Mouse (Mus musculus): ENCODE measurements at regions not wholly inside any gene's neighbourhood (a gene's known extent, or its start where the extent isn't known, plus 50 kb on each side); places are given as distances from the start of the nearest gene placed in this dataset.
"Not testable (repeated sequence)": the region's sequence is repeated elsewhere in the genome, so short reads cannot be mapped to it uniquely, and the experiment has no call there.

DNA sequence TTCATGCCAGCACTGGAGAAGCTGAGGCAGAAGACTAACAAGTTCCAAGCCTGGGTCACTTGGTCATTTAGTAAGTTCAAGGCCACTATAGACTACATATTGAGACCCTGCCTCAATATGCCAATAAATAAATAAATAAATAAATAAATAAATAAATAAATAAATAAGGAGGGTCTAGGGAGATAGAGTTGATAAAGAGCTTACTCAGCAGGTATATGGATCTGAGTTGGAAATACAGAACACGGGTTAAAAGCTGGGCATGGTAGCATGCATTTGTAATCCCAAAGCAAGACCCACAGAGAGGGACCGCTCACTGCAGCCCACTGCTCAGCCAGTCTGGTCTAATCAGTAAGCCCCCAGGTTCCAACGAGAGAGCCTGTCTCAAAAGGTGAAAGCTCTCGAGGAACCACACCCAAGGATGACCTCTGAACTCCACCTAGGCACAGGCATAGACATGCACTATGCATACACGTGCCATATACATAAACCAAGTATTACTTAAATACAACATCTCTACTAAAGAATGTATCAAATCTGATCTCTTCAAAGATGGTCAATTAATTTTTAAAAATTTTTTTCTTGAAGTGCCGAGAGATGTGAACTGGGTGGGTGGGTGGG is 115.4 kb downstream of the Ero1lb start:
- not testable (repeated sequence) for H3K9ac ChIP-seq (ENCODE audit: low read depth, low read length); H3K27me3 ChIP-seq (ENCODE audit: control insufficient read depth, insufficient read depth, low read length); H3K36me3 ChIP-seq (ENCODE audit: control insufficient read depth, insufficient read depth, low read length); H3K9me3 ChIP-seq (ENCODE audit: control insufficient read depth, low read length); H3K4me1 ChIP-seq (ENCODE audit: control insufficient read depth, insufficient read depth, low read length); H3K4me3 ChIP-seq (ENCODE audit: low read length); H3K4me2 ChIP-seq (replicated peaks; ENCODE audit: low read depth, low read length); H3K27ac ChIP-seq (ENCODE audit: low read depth, low read length)
- peak; percentile 35; the same call in 1 of the 2 replicates for ATAC-seq (ENCODE audit: low FRiP score, low TSS enrichment)
- 83% methylated on average over 4 of the region's 6 CpGs for WGBS

DNA sequence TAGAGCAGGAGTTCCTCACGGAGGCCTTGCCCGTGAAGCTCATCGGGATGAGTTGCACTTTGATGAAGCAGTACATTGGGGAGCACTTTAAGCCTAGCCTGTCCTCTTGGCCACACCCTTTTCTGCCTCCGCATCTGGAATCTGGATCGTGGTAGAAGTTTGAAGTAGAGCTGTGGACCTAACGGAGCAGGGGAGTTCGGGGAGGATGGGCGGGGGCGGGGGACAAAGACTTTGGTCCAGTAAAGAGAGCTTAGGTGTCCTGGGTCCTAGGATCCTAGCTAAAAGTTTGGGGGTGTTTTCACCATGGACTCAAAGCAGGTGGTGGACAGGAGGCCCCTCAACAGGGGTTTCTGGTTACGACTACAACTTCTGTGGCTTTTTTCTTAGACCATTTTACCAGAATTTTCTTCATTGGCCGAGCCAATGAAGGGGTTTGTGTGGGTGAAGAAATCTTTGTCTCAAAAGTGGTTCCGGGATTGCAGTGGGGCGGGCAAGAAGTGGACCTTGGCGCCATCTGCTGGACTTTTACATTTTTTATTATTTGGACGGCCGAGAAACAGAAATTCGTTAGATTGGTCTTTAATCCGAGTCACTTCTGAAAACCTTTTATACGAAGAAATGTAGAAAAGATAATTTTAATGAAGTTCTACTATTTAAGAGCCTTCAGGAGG is 114.7 kb downstream of the Ero1lb start:
- peak; percentile 76 for ATAC-seq (ENCODE audit: low FRiP score, low TSS enrichment)
- not testable (repeated sequence) for H3K27ac ChIP-seq (ENCODE audit: low read depth, low read length); H3K4me1 ChIP-seq (ENCODE audit: control insufficient read depth, insufficient read depth, low read length); H3K9me3 ChIP-seq (ENCODE audit: control insufficient read depth, low read length); H3K36me3 ChIP-seq (ENCODE audit: control insufficient read depth, insufficient read depth, low read length); H3K9ac ChIP-seq (ENCODE audit: low read depth, low read length); H3K27me3 ChIP-seq (ENCODE audit: control insufficient read depth, insufficient read depth, low read length)
- 16% methylated on average over 19 of the region's 19 CpGs for WGBS
- Histone ChIP-seq H3K4me3 (ENCODE audit: low read length) (peak overlapping the region; percentile 12; the same call in 1 of the 2 replicates), H3K4me2 (replicated peaks; ENCODE audit: low read depth, low read length) (peak overlapping the region; percentile 33)

GRCm38 (mm10) chr13:12677372-12677771 is 111.7 kb downstream of the Ero1lb start:
- WGBS, result 74% methylated on average over 2 of the region's 2 CpGs

GRCm38 (mm10) chr13:12671011-12671410 is 105.3 kb downstream of the Ero1lb start:
- H3K9ac ChIP-seq (ENCODE audit: low read depth, low read length); H3K4me3 ChIP-seq (ENCODE audit: low read length); H3K27me3 ChIP-seq (ENCODE audit: control insufficient read depth, insufficient read depth, low read length); H3K9me3 ChIP-seq (ENCODE audit: control insufficient read depth, low read length); ATAC-seq (ENCODE audit: low FRiP score, low TSS enrichment); H3K36me3 ChIP-seq (ENCODE audit: control insufficient read depth, insufficient read depth, low read length); H3K4me2 ChIP-seq (replicated peaks; ENCODE audit: low read depth, low read length); H3K4me1 ChIP-seq (ENCODE audit: control insufficient read depth, insufficient read depth, low read length); H3K27ac ChIP-seq (ENCODE audit: low read depth, low read length): not testable (repeated sequence)
- WGBS, result 91% methylated on average over 2 of the region's 2 CpGs

More at GRCm38 (mm10) chr13:12677372-12677771, 111.7 kb downstream of the Ero1lb start:
- Histone ChIP-seq H3K27ac (ENCODE audit: low read depth, low read length) (no peak overlapping the region), H3K36me3 (ENCODE audit: control insufficient read depth, insufficient read depth, low read length) (no peaks in the 10 kb centered on the region), H3K9me3 (ENCODE audit: control insufficient read depth, low read length) (no peaks in the 10 kb centered on the region), H3K4me3 (ENCODE audit: low read length) (no peak overlapping the region), H3K27me3 (ENCODE audit: control insufficient read depth, insufficient read depth, low read length) (no peaks in the 10 kb centered on the region), H3K4me1 (ENCODE audit: control insufficient read depth, insufficient read depth, low read length) (no peaks in the 10 kb centered on the region), H3K9ac (ENCODE audit: low read depth, low read length) (no peak overlapping the region), H3K4me2 (replicated peaks; ENCODE audit: low read depth, low read length) (no peak overlapping the region)
- no peak for ATAC-seq (ENCODE audit: low FRiP score, low TSS enrichment)

- not testable (repeated sequence) for H3K9me3 ChIP-seq (ENCODE audit: control insufficient read depth, low read length); H3K27me3 ChIP-seq (ENCODE audit: control insufficient read depth, insufficient read depth, low read length); H3K27ac ChIP-seq (ENCODE audit: low read depth, low read length); H3K4me1 ChIP-seq (ENCODE audit: control insufficient read depth, insufficient read depth, low read length); H3K36me3 ChIP-seq (ENCODE audit: control insufficient read depth, insufficient read depth, low read length); H3K4me3 ChIP-seq (ENCODE audit: low read length); H3K9ac ChIP-seq (ENCODE audit: low read depth, low read length); H3K4me2 ChIP-seq (replicated peaks; ENCODE audit: low read depth, low read length)
- WGBS, result no CpG with 5 or more reads among the region's 7 CpGs
- 0 out of 2 replicates have a peak, but pooled peaks have one; percentile 43 for ATAC-seq (ENCODE audit: low FRiP score, low TSS enrichment)
Measured at GRCm38 (mm10) chr13:12668742-12669141, 103.1 kb downstream of the Ero1lb start.

- H3K27me3 ChIP-seq (ENCODE audit: control insufficient read depth, insufficient read depth, low read length); H3K27ac ChIP-seq (ENCODE audit: low read depth, low read length); H3K9me3 ChIP-seq (ENCODE audit: control insufficient read depth, low read length); H3K4me3 ChIP-seq (ENCODE audit: low read length); H3K36me3 ChIP-seq (ENCODE audit: control insufficient read depth, insufficient read depth, low read length); H3K9ac ChIP-seq (ENCODE audit: low read depth, low read length); H3K4me2 ChIP-seq (replicated peaks; ENCODE audit: low read depth, low read length); H3K4me1 ChIP-seq (ENCODE audit: control insufficient read depth, insufficient read depth, low read length); ATAC-seq (ENCODE audit: low FRiP score, low TSS enrichment): not testable (repeated sequence)
- 82% methylated on average over 9 of the region's 9 CpGs for WGBS
Measured at GRCm38 (mm10) chr13:12667727-12668665, 102.3 kb downstream of the Ero1lb start.

DNA sequence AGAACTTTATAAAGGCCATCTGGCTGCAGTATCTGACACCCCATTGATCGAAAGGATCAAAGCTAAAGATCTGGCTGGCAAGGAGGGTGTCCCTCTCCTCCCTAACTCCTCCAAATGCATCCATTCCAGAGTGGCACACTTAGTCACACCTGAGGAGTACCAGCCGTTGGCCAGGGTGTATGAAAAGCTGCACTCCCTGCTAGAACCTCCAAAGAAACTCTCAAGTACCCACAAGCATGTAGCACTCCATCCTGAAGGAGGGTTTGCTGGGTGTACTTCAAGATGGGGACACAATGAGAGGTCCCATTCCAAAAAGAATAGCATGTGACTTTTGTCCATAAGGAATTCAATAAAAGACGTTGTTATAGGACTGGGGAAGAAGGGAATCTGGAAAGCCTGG is 100.4 kb downstream of the Ero1lb start:
- H3K27me3 ChIP-seq (ENCODE audit: control insufficient read depth, insufficient read depth, low read length); H3K4me1 ChIP-seq (ENCODE audit: control insufficient read depth, insufficient read depth, low read length); H3K36me3 ChIP-seq (ENCODE audit: control insufficient read depth, insufficient read depth, low read length); H3K4me2 ChIP-seq (replicated peaks; ENCODE audit: low read depth, low read length); H3K9me3 ChIP-seq (ENCODE audit: control insufficient read depth, low read length); ATAC-seq (ENCODE audit: low FRiP score, low TSS enrichment); H3K9ac ChIP-seq (ENCODE audit: low read depth, low read length); H3K27ac ChIP-seq (ENCODE audit: low read depth, low read length); H3K4me3 ChIP-seq (ENCODE audit: low read length): not testable (repeated sequence)
- WGBS, result 63% methylated on average over 3 of the region's 3 CpGs
